Mouse (Mus musculus): Measurements from ENCODE around the gene Mef2d.

Gene Mef2d

GRCm38 (mm10) chr3:88191146-88191545, 49.0 kb downstream of the Mef2d start:
- no peak for DNase-seq

GRCm38 (mm10) chr3:88191820-88192616, 49.8 kb downstream of the Mef2d start:
- no peak for DNase-seq

GRCm38 (mm10) chr3:88197741-88198504, 55.8 kb downstream of the Mef2d start:
- no peak for DNase-seq

GRCm38 (mm10) chr3:88198505-88199020, 56.4 kb downstream of the Mef2d start:
- DNase-seq: no peak

- DNase-seq: no peak
Measured at GRCm38 (mm10) chr3:88199541-88200110, 57.5 kb downstream of the Mef2d start.

GRCm38 (mm10) chr3:88200161-88200971, 58.2 kb downstream of the Mef2d start:
- no peak for DNase-seq

GRCm38 (mm10) chr3:88200972-88201330, 58.8 kb downstream of the Mef2d start:
- DNase-seq: no peak

- no peak for DNase-seq
Measured at GRCm38 (mm10) chr3:88201640-88202039, 59.5 kb downstream of the Mef2d start.

GRCm38 (mm10) chr3:88202986-88203385, 60.8 kb downstream of the Mef2d start:
- DNase-seq: no peak

- DNase-seq: no peak
Measured at GRCm38 (mm10) chr3:88203456-88203855, 61.3 kb downstream of the Mef2d start.

- no peak for DNase-seq
Measured at GRCm38 (mm10) chr3:88203999-88204700, 62.0 kb downstream of the Mef2d start.

- no peak for DNase-seq
Measured at GRCm38 (mm10) chr3:88204751-88205150, 62.6 kb downstream of the Mef2d start.

GRCm38 (mm10) chr3:88205176-88205562, 63.0 kb downstream of the Mef2d start:
- DNase-seq: no peak

GRCm38 (mm10) chr3:88205563-88206491, 63.7 kb downstream of the Mef2d start:
- no peak for DNase-seq

- DNase-seq: no peak
Measured at GRCm38 (mm10) chr3:88206500-88206899, 64.3 kb downstream of the Mef2d start.

- DNase-seq: no peak
Measured at GRCm38 (mm10) chr3:88206901-88207371, 64.8 kb downstream of the Mef2d start.

- no peak for DNase-seq
Measured at GRCm38 (mm10) chr3:88207451-88208100, 65.4 kb downstream of the Mef2d start.

- DNase-seq: no peak
Measured at GRCm38 (mm10) chr3:88208226-88208720, 66.1 kb downstream of the Mef2d start.

GRCm38 (mm10) chr3:88209306-88209705, 67.1 kb downstream of the Mef2d start:
- no peak for DNase-seq

- no peak for DNase-seq
Measured at GRCm38 (mm10) chr3:88210121-88210520, 67.9 kb downstream of the Mef2d start.
